Mouse (Mus musculus) C2C12 (cell line): ENCODE measurements at regions not wholly inside any gene's neighbourhood (a gene's known extent, or its start where the extent isn't known, plus 50 kb on each side); places are given as distances from the start of the nearest gene placed in this dataset.

Experiments
- H3K27me3 ChIP-seq: one replicate; pipeline ENCODE4 v1.6.1; 2011; ENCODE audit not compliant: control insufficient read depth, insufficient read depth, insufficient read length
- H3K36me3 ChIP-seq: one replicate; pipeline ENCODE4 v1.6.1; 2011; ENCODE audit not compliant: control insufficient read depth, insufficient read depth
- H3K4me3 ChIP-seq: one replicate; pipeline ENCODE4 v1.5.1; 2011; ENCODE audit warnings: mild to moderate bottlenecking, control low read depth; ENCODE audit not compliant: poor library complexity, insufficient read depth, severe bottlenecking
- H3K79me2 ChIP-seq: one replicate; pipeline ENCODE4 v1.6.1; 2011; ENCODE audit not compliant: control insufficient read depth, insufficient read depth
- H3K79me3 ChIP-seq: one replicate; pipeline ENCODE4 v1.6.1; 2011; ENCODE audit warnings: low read depth, control low read depth
- H3ac ChIP-seq: one replicate; pipeline ENCODE3; 2011; ENCODE audit warnings: low read depth; ENCODE audit not compliant: control insufficient read depth, insufficient read length
- CEBPB ChIP-seq: IDR thresholded peaks from one replicate; pipeline ENCODE4 v1.6.1; 2011; ENCODE audit warnings: low read depth, mild to moderate bottlenecking, control low read depth, moderate library complexity
- CTCF ChIP-seq: IDR thresholded peaks from one replicate; pipeline ENCODE4 v1.5.1; 2011; ENCODE audit not compliant: control insufficient read depth, insufficient read depth, insufficient read length
- FOSL1 ChIP-seq: IDR thresholded peaks from one replicate; pipeline ENCODE4 v1.8.0; 2011; ENCODE audit warnings: mild to moderate bottlenecking, low read length; ENCODE audit not compliant: poor library complexity, insufficient read depth, severe bottlenecking
- MAX ChIP-seq: IDR thresholded peaks from one replicate; pipeline ENCODE4 v1.6.1; 2011; ENCODE audit warnings: mild to moderate bottlenecking, control low read depth
- MYOD1 ChIP-seq: IDR thresholded peaks from one replicate; pipeline ENCODE4 v1.6.1; 2011; ENCODE audit warnings: low read depth; ENCODE audit not compliant: control insufficient read depth, insufficient read length
- MYOG ChIP-seq: IDR thresholded peaks from one replicate; pipeline ENCODE4 v1.6.1; 2011; ENCODE audit not compliant: control insufficient read depth, insufficient read length; ENCODE audit errors: extremely low read depth
- USF1 ChIP-seq: IDR thresholded peaks from one replicate; pipeline ENCODE4 v1.6.1; 2011; ENCODE audit warnings: low read depth, mild to moderate bottlenecking, control low read depth, moderate library complexity

DNA sequence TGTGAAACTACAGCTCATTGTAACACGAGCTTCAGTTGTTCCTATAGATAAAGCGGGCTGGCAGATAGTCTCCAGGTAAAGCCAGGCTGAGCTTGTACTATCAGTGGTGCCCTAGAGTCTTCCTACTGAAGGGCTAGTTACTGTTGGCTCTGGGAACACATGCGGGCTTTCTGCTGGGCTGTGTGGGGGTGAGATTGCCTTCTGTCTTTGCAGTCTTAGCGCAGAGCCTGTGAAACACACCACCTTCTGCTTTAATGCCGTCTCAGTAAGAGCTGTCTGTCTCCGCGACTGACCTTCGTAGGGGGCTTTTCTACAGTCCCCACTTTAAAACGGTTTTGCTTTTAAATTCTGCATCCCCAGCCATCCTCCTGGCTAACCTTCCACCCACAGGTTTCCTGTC is 76.7 kb downstream of the Trim29 start:
- H3K27me3 ChIP-seq, result peaks cover 36% of the 10 kb centered on the region
- H3K79me3 ChIP-seq, result no peaks in the 10 kb centered on the region
- no peaks in the 10 kb centered on the region for H3K36me3 ChIP-seq

DNA sequence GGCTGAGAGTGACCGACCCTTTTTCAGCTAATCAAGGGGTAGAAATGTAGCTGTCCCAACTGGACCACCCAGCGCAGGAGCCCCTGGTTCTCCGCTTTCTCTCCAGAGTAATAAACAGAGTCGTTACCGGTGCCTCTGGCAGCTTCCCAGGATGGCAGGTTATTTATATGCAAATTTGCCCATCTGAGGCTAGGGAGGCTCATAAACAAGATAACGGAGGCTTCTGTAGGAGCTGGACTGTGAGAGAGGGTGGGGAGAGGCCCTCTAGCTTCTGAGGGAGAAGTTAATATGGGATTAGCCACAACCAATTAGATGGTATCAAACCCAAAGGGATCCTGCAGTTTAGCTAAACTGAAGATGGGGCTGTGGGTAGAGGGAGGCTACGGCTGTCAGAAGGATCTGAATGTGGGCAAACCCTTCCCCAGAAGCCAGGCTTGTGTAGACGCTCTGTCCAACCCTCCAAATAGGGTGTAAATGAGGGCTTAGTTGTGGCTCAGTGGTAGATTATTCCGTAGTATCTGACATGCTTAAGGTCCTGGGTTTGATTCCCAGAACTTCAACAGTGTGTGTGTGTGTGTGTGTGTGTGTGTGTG is 78.9 kb downstream of the Trim29 start:
- H3K36me3 ChIP-seq, result no peaks in the 10 kb centered on the region
- peaks cover 36% of the 10 kb centered on the region for H3K27me3 ChIP-seq
- no peak overlapping the region for H3ac ChIP-seq

More for the DNA sequence above, 76.7 kb downstream of the Trim29 start:
- H3ac ChIP-seq, result no peak overlapping the region
- TF ChIP-seq MAX, result no peak
- TF ChIP-seq FOSL1, result no peak
- no peak for TF ChIP-seq MYOG
- no peak for TF ChIP-seq MYOD1
- no peak for TF ChIP-seq USF1
- no peak overlapping the region for H3K4me3 ChIP-seq
- H3K79me2 ChIP-seq, result no peaks in the 10 kb centered on the region

DNA sequence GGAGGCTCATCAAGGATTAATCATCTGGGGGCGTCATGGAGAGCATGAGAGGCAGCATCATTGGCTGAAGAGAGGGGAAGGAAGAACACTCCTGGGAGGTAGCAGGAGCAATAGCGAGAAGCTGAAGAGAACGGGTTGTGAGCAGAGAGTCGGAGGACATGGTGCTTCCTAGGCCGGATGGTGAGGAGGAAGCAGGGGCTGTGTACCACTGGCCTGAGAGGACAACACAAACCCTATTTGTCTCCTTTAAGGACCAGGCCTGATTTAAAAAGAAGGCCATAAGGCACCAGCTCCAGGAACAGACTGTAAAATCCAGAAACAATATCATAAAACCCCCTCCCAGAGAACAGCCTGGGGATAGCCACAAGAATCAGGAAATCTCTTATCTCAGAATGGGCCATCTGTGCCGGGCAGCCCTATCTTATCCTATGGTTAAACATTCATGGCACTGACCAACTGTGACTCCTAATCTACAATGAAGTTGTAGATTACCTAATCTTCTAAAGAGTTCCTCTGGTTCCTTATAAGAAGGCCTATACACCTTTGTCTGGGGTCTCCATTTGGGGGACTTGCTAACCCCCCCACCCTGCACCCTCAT is 81.9 kb downstream of the Trim29 start:
- Histone ChIP-seq H3K36me3 (no peaks in the 10 kb centered on the region), H3K79me2 (no peaks in the 10 kb centered on the region), H3K27me3 (peaks cover 28% of the 10 kb centered on the region), H3K79me3 (no peaks in the 10 kb centered on the region), H3K4me3 (no peak overlapping the region), H3ac (no peak overlapping the region)
- TF ChIP-seq CEBPB, result no peak
- no peak for TF ChIP-seq FOSL1
- TF ChIP-seq MAX, result no peak
- no peak for TF ChIP-seq CTCF
- no peak for TF ChIP-seq MYOG
- no peak for TF ChIP-seq MYOD1
- no peak for TF ChIP-seq USF1

More for the DNA sequence above, 78.9 kb downstream of the Trim29 start:
- Histone ChIP-seq H3K4me3 (no peak overlapping the region), H3K79me2 (no peaks in the 10 kb centered on the region), H3K79me3 (no peaks in the 10 kb centered on the region)
- TF ChIP-seq USF1 (no peak), CTCF (no peak), MYOG (no peak), CEBPB (no peak), MAX (no peak), MYOD1 (no peak), FOSL1 (no peak)

DNA sequence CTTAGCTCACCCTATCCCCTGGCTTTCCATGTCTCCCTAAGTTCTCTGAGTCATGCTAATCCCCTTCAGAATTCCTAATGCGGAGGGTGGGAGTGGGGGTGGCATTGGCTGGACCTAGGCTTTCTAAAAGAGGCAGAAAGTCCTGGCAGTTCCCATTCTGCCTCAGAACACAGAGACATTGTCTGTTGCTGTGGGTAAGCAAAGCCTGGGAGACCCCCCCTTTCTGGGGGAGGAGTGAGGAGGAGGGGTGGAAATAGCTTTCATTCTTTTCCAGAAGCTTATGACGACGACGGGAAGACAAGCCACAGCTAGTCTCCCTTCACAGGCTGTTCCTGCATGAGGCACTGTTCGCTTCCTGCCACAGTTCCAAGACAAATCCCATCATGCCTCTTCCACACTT is 83.6 kb downstream of the Trim29 start:
- Histone ChIP-seq H3K79me2 (no peaks in the 10 kb centered on the region), H3K4me3 (no peak overlapping the region), H3ac (no peak overlapping the region), H3K79me3 (no peaks in the 10 kb centered on the region), H3K27me3 (peaks cover 16% of the 10 kb centered on the region), H3K36me3 (no peaks in the 10 kb centered on the region)
- TF ChIP-seq CEBPB (no peak), USF1 (no peak), MYOD1 (no peak), FOSL1 (no peak), MAX (no peak), MYOG (no peak), CTCF (no peak)

DNA sequence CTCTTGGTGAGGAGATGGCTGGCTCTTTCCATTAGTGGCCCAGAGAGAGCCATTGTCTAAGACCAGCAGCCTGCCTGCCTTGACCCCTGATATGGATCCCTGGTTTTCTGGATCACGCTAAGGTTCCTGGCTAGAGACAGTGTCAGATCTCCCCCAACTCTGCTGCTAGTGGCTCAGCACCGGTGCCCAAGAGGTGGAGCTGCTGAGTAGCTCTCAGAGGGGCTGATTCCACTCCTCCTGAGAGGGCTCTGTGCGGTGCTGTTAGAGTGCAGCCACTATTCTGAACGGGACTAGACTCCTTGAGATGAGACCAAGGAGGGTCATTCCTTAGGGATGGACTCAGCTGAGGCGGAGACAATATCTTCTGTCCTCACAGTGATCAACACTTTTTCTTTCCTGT is 84.6 kb downstream of the Trim29 start:
- no peaks in the 10 kb centered on the region for H3K79me3 ChIP-seq
- TF ChIP-seq CTCF, result no peak
- TF ChIP-seq CEBPB, result no peak
- no peak for TF ChIP-seq MYOG
- no peak for TF ChIP-seq FOSL1
- H3K79me2 ChIP-seq, result no peaks in the 10 kb centered on the region
- H3K27me3 ChIP-seq, result peaks cover 11% of the 10 kb centered on the region
- H3ac ChIP-seq, result no peak overlapping the region
- no peaks in the 10 kb centered on the region for H3K36me3 ChIP-seq
- H3K4me3 ChIP-seq, result no peak overlapping the region

DNA sequence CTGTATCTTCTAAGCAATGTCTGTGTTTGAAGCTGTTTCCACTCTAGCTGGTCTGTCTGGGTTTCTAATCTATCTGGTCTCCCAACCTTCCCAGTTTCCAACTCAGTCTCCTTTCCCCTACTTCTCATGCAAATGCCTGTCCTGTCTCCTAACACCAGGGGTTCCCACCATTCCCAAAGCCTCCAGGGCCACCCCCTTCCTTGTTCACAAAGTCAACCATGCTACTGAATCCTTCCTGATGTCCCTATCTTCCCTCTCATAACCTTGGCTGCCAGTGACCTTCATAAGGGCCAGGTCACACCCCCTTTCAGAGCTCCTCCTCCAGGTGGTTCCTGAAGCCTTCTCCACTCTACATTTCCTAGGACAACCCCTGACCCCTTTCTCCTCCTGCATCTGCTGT is 85.9 kb downstream of the Trim29 start:
- H3K79me2 ChIP-seq, result no peaks in the 10 kb centered on the region
- no peak overlapping the region for H3K4me3 ChIP-seq
- H3K36me3 ChIP-seq, result no peaks in the 10 kb centered on the region
- H3K79me3 ChIP-seq, result no peaks in the 10 kb centered on the region
- TF ChIP-seq CEBPB, result no peak
- no peak for TF ChIP-seq MYOD1
- no peak for TF ChIP-seq CTCF
- no peak for TF ChIP-seq FOSL1
- TF ChIP-seq USF1, result no peak
- TF ChIP-seq MYOG, result no peak
- no peak for TF ChIP-seq MAX
- H3K27me3 ChIP-seq, result peaks cover 9% of the 10 kb centered on the region
- H3ac ChIP-seq, result no peak overlapping the region
